Mouse (Mus musculus) spleen, adult 2 months (tissue): ENCODE data around the gene Ache.

ENCODE experiments used
- CTCF ChIP-seq: fragments of 200-500 bp; IDR thresholded peaks from 2 replicates; pipeline ENCODE4 v1.5.1; 2011; ENCODE audit warnings: mild to moderate bottlenecking, inconsistent platforms; ENCODE audit not compliant: insufficient read depth, insufficient read length, insufficient replicate concordance; ENCODE audit errors: extremely low read depth
- POLR2A ChIP-seq: fragments of 200-500 bp; IDR thresholded peaks from 2 replicates; pipeline ENCODE4 v1.6.1; 2011; ENCODE audit warnings: low read depth, low read length, inconsistent platforms

GRCm38 (mm10) chr5:137330910-137331309 lies 43.6 kb downstream of the Ache start:
- TF ChIP-seq POLR2A (no peak), CTCF (no peak)
